Mouse (Mus musculus) heart, postnatal 10 days (tissue): ENCODE data around the gene Rxfp4. TPM values are rescaled to one million over a fixed set of nuclear protein-coding genes. Genes with fewer than 3 reads are reported as not detected.

ENCODE experiments used
- DNase-seq, 2 experiments: peaks; one replicate each; pipeline ENCODE4 v3.0.0; 2021
- intact Hi-C: fragments of 180-260 bp; cut with DNase I; formaldehyde crosslinking; loops from one replicate; pipeline ENCODE4 v1.15.1; 2025
- total RNA-seq, 2 experiments: library from RNA; stranded (reverse); gene quantifications; 2 replicates each; pipeline ENCODE4 v1.2.3; 2021

Gene Rxfp4
- total RNA-seq, 2 experiments from 2014 or later: not detected

DNA sequence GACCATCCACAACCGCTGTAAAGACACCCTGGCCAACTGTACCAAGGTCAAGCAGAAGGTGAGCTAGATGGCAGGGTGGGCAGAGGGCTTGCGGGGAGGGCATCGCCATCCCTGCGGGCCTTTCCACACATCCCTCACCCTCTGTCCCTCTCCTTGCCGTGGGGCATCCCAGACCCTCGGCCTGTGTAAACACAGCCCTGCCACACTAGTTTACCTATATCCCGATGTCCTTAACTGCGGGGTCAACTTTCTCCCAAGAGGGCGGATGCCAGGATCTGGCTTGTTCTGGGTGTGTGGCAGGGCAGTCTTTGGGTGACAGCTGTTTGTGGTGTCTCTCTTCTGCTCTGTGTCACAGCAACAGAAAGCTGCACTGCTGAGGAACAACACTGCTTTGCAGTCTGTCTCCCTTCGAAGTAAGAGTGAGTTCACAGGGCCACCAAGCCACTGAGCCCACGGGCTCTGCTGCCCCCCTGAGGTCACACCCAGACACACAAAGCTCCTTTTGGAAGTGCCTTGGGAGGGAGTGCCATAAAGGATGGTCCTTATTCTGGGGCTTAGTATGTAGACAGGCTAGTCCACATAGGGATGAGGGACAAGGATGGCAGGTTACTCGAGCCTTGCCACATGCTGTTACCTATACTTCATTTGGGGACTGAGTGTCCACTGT lies 20.9 kb downstream of the Rxfp4 start:
- intact Hi-C loops: loop anchor here (2.0 kb wide), 1 partner anchor 25 kb away; no protein-coding TSS in a partner anchor
- peak in 1 of 2 experiments; percentile 60 for DNase-seq

DNA sequence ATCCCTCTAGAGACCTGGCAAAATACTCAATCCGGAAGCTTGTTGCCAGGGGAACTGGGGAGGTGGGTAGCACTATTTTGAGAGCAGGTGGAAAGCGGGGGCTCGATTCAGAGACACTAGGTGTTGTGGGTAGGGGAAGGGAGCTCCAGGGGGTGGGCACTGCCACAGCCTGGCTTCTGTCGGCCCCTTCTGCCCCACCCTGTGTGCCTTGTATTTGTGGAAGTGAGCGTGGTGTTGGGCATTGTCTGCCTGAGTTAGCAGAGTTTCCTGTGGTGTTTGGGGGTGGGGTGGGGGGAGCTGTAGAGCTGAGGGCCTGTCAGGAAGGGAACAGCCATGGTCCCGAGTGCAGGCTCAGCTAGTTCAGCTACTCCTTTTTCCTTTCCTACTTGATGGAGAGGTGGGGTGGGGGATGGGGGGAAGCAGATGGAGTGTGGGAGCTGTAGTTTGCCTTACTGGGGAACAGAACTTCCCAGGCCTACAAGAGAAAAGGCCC lies 22.0 kb downstream of the Rxfp4 start:
- intact Hi-C loops: no loop called here
- DNase-seq: peak; percentile 57 to 63

DNA sequence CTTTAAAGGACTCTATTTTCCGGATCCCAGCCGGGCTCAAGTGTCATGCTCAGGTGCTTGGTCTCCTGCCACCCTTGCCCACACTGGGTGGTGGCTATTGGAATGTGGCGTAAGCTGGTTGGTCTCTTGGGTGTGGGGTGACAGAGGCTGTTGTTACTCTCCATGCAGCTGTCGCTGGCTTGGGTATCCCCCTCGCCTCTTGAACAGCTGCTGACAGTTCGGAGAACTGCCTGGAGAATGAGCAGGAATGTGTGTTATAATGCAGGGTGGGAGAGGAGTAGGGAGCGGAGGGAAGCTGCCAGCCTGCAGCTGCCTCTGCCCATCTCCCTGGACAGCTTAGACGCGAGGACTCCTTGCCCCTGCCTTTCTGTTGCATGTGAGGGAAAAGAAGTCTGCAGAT lies 22.9 kb downstream of the Rxfp4 start:
- DNase-seq: no peak
- intact Hi-C loops: no loop called here

DNA sequence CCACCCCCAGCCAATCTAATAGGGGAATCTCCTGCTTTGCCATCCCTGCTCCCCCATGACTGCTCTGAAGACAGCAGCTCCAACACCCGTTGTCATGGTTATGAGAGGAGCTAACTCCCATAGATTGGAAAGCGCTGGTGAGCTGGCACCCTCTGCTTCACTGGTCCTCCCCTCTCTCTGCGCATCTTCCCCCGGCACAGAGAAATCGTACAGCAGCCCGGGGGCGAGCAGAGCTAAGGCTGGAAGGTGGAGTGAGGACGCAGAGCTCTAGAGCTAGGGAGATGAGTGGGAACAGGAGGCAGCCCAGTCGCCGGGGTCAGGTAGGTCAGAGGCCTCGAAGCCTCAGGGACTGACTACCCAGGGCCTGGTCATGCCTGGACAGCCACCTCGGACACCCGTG lies 23.7 kb downstream of the Rxfp4 start:
- intact Hi-C loops: no loop called here
- no peak for DNase-seq

DNA sequence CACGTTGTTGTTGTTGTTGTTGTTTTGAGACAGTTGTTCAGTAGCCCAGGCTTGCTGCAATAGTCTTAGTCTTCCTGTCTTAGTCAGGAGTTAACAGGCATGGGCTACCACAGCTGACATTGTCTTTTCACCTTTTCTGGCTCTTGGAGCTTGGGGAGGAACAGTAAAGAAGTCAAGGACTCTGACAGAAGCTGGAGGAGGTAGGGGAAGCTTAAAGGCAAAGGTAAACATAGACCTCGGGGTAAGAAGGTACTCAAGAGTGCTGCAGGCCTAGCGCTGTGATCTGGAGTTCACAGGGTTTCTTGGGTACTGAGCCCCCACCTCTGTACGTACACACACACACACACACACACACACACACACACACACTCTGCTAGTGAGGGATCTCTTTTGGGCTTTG lies 24.2 kb downstream of the Rxfp4 start:
- intact Hi-C loops: no loop called here
- no peak for DNase-seq

DNA sequence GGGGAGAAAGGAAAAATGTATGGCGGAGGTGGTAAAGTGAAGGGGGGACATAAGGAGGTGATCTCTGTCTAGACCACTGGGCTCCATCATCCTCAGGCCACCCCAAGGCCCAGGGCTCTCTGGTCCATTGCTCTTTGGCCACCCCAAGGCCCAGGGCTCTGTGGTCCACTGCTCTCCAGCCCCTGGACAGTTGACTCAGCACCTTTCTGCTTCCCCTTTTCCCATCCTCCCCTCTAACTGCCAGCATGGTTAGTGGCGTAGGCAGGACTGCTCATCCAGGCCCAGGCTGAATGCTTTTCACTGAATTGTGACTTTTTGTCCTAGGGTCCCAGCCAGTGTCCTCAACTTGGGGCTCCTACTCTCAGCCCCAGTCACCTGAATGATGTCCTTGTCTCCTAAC lies 25.4 kb downstream of the Rxfp4 start:
- peak in 1 of 2 experiments; percentile 35 for DNase-seq
- intact Hi-C loops: no loop called here

DNA sequence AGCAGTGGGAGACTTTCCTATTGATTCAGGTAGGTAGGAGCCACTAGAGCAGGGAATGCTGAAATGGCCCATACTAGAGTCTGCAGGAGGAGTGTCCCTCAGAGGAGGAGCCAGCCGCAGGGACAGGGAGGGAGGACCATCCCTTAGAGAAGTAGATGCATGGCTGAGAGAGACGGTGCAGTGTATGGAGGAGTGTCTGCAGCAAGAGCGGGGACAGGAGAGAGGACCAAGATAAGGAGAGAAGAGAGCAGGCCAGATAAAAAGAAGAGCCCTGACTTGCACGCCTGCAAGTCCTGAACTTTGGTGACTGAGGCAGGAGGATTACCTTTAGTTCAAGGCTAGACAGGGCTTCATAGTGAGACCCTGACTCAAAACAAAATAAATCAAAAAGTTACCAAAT lies 25.8 kb downstream of the Rxfp4 start:
- no peak for DNase-seq
- intact Hi-C loops: no loop called here

DNA sequence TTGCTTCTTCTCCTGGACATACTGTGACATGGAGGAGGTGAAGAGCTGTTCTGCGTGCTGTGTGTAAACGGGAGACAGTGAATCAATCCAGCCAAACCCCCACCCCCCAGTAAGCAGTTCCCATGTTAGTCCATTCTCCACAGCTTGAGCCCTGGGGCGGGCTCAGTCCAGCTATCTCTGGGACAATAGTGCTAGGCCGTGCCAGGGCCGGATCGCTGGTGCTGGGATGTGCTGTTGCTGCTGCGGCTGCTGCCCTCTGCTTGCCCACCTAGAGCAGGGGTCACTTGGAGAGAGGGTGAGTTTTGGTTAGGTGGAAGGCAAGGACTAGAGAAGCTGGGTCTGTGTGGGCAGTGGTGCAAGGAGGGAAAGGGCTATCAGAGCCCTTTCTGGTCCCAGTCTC lies 26.6 kb downstream of the Rxfp4 start:
- DNase-seq: peak in 1 of 2 experiments; percentile 34
- intact Hi-C loops: no loop called here

DNA sequence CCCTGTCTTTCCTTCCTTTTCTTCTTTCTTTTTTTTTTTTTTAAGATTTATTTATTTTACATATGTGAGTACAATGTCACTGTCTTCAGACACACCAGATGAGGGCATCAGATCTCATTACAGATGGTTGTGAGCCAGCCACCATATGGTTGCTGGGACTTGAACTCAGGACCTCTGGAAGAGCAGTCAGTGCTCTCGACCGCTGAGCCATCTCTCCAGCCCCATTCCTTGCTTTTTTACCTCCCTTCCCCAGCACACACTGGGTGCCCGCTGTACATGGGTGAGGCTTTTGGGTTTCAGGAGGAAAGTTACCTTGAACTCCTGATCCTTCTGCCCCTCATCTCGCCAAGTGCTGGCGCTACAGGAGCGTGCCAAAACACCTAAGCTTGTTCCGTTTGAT lies 27.4 kb downstream of the Rxfp4 start:
- intact Hi-C loops: loop anchor here (2.0 kb wide), 1 partner anchor 17 kb away; no protein-coding TSS in a partner anchor
- no peak for DNase-seq

DNA sequence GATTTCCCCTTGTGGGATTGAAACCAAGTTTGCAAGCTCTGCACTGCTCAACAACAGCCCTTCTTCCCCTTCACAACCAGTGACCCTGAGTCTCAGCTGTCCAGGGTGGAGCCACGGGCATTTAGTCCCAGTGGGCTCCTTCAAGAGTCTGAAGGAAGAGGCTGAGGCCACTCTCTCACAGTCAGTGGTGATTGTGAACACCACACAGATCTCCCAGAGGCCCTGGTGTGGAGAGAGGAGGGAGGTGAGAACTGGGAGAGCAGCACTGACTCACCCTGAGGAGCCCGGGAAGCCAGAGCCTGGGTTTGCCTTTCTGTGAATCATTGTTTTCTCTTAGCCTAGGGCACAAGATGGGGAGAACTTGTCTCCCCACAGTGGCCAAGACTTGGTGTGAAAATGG lies 28.0 kb downstream of the Rxfp4 start:
- DNase-seq: peak; percentile 52 to 53
- intact Hi-C loops: loop anchor here (2.0 kb wide), 1 partner anchor 16 kb away; no protein-coding TSS in a partner anchor

DNA sequence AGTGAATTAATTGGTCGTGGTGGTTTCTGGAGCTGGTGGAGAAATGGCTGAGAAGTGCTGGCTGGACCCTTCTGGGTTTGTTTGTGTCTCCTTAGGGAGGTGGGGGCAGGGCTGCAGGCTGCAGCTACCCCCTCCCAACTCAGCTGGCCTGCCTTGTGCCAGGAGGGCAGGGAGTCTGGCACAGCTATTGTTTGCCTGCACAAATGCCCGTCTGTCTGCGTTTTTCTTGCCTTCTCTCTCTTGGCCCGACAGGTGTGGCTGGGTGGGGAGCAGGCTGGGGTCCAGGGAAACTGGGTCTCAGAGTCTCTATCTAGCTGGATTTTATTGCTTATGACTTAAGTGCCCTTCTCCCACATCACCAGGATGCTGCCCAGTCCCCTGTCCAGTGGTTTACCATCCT lies 28.6 kb downstream of the Rxfp4 start:
- intact Hi-C loops: loop anchor here (2.0 kb wide), 1 partner anchor 16 kb away; no protein-coding TSS in a partner anchor
- no peak for DNase-seq

DNA sequence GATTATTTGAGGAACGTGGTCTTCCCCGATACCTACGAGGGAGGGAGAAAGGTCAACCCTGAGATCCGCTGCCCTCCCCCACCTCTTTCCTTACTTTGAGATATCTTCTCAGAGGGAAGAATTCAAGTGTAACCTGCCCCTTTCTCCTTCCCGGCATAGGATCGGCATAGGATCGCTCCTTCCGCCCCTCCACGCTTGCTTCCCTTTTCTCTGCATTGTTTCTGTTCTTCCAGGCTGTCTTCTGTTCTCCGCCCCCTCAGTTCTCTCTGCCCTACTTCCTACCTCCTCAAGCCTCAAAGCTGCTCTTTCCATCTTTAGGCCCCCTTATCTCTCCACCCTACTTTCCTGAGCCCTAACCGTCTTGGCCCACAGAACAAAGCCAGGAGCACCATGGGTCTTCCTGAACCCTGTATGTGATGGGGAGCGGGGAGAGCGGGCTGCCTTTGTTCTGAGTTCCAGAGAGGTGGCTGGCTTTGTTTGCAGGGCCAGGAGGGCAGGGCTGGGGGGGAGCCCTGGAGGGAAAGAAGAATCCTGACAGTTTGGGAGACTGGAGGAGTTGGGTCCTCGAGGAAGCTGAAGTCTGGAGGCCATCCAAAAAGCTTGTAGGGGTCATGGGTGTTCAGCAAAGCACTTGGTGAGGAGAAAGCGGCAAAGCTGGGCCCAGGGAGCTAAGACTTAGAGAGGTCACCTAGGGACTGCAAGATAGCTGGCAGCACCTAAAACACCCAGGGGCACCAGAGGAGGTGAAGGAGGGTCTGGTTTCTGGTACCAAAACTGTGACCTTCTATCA lies 29.4 kb downstream of the Rxfp4 start:
- intact Hi-C loops: loop anchor here (2.0 kb wide), 1 partner anchor 15 kb away; no protein-coding TSS in a partner anchor
- DNase-seq: peak; percentile 48 to 52

DNA sequence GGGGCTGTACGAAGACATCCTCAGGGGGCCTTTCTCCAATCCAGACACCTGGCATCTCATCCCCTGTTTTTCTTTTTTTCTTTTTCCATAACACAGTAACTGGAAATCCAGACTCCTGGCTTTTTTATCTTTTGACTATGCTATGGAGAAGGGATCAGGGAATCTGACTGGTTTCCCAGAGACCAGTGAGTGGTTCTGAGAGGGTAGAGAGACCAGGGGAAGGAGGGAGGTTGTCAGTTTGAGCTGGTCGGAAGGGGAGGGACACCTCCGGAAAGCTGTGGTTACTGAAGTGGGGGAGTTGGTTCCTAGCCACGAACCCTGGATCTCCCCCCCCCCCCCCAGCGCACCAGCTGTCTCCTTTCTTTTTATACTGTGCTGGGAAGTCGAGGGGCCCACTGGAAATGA lies 30.0 kb downstream of the Rxfp4 start:
- intact Hi-C loops: no loop called here
- peak; percentile 68 for DNase-seq

DNA sequence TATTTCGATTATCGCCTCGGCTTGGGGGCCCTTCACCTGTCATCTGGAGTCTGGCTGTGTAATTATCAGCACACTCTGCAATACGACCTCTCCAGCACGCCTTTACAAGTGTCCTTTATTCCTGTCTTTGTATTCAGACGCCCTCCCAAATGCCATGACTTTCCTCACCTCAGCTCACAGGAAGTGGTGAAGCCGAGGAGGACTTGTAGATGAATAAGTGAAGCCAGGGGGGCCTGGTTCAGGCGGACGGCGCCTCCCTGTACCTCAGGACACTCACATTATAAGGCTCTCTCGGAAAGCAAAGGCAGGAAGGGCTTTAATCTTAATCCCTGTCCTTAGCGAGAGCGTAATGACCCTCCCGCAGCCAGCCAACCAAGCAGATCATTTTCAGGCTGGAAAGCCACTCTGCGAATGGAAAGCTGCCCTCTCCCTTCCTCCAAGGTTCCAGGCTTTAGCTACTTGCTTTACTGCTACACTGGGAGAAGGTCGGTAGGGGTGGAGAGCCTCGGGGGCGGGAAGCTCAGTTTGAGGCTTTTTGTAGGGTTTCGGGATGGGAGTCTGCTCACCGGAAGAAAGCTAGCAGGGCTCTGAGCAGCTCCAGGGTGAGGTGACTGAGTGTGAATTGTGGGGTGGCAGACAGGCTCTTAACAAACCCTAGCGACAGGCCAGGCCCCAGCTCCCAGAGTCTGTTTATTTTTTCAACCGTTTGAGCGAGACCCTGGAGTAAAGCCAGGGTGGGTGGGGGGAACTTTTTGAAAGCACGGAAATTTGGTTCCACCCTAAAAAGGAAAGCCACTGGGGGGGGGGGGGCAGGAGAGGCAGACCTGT lies 30.6 kb downstream of the Rxfp4 start:
- intact Hi-C loops: no loop called here
- peak; percentile 71 to 77 for DNase-seq

DNA sequence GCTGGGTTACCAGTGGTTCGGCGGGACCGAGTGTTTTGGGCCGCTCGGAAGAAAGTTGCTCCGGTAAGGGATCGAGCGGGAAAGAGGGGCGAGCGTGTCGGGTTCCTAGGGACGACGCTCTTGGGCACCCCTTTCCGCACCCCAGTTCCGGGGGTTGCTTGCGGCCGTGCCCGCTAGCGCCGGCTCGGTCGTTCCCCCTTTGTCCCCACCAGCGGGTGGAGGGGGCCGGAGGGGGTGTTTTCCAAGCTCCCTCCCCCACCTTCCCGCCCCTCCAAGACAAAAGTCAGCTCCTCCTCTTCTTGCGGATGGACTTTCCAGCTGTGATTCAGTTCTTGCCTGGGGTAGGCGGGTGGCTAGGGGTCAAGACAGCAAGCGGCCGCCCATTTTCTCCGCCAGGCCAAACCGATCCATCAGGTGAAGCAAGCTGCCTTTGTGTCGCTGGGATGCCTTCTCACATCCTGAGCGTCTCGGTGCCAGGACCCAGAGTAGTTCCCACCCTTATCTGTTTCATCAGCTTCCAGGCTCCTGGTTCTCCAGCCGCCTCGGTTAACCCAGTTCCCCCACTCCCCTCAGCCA lies 31.3 kb downstream of the Rxfp4 start:
- intact Hi-C loops: no loop called here

DNA sequence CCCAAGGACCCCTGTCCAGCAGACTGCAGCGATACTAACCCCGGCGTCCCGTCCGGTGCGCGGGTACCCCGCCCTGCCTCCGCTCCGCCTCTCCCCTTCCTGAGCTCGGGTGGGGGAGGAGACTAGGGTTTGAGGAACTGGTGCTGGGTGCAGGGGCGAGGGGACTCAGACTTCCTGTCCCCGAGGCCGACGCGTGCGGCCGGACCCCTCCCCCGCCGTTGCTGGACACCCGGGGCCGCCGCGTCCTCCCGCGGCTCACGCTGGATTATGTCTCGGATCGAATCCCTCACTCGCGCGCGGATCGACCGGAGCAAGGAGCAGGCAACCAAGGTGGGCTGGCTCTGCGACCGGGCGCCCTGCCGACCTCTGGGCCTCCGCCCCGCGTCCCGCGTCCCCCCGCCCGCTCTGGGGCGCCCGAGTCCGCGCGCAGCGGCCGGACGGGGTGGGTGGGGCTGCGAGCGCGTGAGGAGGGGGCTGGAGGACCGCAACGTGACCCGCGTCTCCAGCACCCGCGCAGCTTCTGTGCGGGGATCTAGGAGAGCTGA lies 31.9 kb downstream of the Rxfp4 start:
- intact Hi-C loops: no loop called here
- DNase-seq: peak; percentile 84 to 91

More for the DNA sequence above, 31.3 kb downstream of the Rxfp4 start:
- DNase-seq: peak; percentile 76 to 79

DNA sequence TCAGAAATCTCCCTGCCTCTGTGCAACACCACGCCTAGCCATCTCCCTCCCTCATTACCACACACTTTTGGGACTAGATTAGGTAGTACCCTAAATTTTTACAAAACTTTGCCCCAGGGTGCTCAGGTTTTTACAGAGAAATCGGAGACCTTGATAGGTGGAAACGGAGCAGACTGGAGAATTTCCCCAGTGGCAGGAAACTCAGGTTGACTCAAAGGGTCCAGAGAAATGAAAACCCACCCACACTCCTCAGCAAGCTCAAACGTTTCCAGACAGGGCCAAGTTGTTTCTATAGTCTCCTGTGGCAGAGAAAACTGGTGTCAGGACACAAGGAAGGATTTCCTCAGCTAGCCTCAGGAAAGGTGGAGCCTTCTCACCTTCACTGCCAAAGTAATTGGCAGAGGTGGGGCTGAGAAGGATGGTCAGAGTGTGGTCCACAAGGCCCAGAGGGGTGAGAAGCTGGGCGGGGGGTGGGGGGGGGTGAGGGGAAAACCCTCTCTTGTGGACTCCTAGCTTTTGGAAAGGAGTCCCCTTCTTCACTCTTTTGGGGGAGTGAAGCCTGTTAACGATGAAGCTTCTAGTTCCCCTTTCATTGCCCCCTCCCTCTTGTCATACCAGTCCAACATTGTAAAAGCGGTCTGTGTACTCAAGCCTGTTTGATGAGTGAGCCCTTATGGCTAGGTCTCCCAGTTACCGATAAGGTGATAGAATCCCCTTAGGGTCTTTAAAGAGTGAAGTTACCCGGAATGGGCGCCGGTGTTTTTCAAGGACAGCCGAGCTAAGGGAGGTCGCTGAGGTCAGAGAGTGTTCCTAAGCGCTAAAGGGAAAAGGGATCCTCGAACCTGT lies 32.6 kb downstream of the Rxfp4 start:
- no peak for DNase-seq
- intact Hi-C loops: no loop called here

DNA sequence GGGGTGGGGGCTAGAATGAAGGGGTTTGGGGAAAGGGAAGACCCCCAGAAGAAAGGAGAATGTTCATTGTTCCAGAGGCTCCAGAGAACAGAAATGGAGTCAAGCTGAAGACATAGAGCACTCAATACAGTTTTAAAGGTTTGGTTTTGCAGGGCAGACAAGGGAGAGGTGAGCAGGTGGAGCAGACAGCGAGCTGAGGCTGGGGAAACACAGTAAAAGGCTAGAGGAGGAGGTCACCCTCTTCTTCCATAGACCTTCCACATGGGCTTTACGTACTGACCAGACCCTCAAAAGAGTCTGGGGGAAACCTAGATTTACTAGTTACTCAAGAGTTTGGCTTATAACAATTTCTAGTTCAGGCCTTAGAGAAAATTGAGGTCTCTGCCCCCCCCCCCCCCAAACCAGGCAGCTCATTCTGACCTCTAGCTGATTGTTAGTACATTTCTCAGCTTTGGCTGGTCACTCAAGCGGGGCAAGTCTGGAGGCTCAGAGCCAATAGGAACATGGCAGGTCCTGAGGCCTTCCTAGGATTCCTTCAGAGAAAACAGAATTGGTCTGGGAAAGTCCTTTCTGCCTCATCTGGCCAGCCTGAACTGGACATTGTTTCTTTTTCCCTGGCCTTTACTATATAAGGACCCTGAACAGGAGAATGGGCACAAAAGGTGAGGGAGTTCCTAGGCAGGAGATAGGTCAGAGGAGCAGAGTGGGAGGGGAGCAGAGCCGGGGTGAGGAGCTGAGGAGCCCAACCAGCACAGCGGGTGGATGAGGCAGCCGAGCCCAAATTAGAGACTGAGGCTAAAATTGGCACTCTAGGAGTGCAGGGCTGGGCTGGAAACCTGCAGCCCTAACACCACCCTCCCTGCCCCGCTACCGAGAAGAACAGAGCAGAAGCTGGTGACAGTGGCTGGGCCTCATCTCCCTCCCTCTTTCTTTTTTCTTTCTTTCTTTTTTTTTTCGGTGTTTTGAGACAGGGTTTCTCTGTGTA lies 33.5 kb downstream of the Rxfp4 start:
- intact Hi-C loops: no loop called here
- peak; percentile 46 to 64 for DNase-seq
